Mouse (Mus musculus): ENCODE measurements around the gene Paxbp1. TPM values are rescaled to one million over a fixed set of nuclear protein-coding genes. Genes with fewer than 3 reads are reported as not detected.

Gene Paxbp1
- total RNA-seq, 1 experiment from 2014 or later = 148 TPM

DNA sequence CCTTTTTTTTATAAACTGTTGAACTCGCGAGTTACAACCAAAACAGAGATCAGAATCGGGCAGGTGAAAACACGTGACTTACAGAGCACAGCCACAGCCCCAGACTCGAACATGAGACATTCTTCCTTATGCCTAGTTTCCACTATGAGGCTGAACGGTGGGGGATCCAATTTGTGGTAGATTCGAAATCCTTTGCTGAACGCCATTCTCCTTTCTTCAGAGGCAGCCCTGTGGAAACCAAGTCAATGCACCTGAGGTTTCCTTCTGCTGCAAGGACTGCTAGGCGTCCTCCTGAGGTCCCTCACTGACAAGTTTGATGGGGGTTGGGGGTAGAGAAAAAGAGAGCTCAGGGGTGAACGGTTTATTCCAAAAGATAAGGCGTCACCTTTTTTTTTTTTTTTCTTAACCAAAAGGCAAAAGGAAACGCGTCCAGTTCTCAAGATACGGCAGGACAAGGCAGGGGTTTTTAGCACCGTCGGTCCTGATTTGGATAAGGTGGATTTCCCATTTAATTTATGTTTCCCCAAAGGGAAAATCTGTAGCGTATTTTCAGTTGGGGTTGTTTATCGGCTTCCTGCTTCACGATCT lies 34.3 kb downstream of the Paxbp1 start:
- no peak for ATAC-seq (ENCODE audit: extremely low read depth, insufficient number of reproducible peaks, low FRiP score, poor library complexity, severe bottlenecking)

DNA sequence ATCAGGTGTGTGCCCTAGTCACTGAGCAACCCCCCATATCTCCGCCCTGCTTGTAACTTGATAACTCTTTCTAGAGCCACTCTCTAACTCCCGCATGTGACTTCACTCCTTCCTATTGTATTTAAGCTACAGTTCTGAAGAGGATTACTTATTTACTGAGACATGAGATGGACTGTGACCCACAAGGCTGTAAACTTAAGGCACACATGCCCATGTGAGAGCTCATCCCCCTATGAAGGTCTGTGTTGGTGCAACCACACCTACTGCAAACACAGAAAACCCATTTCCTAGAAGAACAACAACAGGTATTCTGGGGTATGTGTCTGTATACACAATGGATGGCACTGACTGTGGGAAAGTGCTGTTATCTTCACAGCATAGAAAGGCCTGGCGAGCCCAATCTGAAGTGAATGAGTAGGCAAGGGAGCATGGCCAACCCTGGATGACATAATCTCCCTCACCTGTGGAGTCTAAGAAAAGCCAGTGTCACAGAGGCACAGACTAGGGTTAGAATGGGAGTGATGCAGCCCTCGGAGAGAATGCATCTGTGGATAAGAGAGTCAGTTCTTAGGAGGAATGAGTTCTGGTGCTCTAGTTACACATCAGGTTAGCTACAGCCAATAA lies 39.3 kb downstream of the Paxbp1 start:
- no peak for ATAC-seq (ENCODE audit: extremely low read depth, insufficient number of reproducible peaks, low FRiP score, poor library complexity, severe bottlenecking)

GRCm38 (mm10) chr16:91001098-91001497 lies 43.2 kb downstream of the Paxbp1 start:
- 0 out of 2 replicates have a peak, but pooled peaks have one; percentile 35 for ATAC-seq (ENCODE audit: extremely low read depth, insufficient number of reproducible peaks, low FRiP score, poor library complexity, severe bottlenecking)

DNA sequence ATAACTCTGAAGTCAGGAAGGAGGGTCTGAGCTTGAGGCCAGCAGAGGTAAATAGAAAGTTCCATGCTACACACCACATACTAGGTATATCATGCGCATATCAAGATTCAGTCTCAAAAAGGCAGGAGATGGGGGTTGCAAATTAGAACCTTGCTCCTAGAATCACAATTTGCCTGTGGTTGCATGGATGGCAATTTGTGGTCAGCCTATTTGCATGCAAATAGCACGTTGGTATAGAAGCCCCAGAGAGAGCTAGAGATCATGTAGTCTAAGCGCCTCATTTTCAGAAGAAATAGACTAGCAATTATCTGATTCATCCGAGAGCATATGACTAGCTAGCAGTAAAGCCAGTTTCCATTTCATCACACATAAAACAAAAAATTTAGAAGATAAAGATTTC lies 44.5 kb downstream of the Paxbp1 start:
- peak; percentile 53; the same call in 1 of the 2 replicates for ATAC-seq (ENCODE audit: extremely low read depth, insufficient number of reproducible peaks, low FRiP score, poor library complexity, severe bottlenecking)

- ATAC-seq (ENCODE audit: extremely low read depth, insufficient number of reproducible peaks, low FRiP score, poor library complexity, severe bottlenecking) = no peak
These were observed 46.5 kb downstream of the Paxbp1 start for GRCm38 (mm10) chr16:90997822-90998221.

GRCm38 (mm10) chr16:90996327-90997243 lies 47.8 kb downstream of the Paxbp1 start:
- no peak for ATAC-seq (ENCODE audit: extremely low read depth, insufficient number of reproducible peaks, low FRiP score, poor library complexity, severe bottlenecking)

GRCm38 (mm10) chr16:90995498-90995897 lies 48.8 kb downstream of the Paxbp1 start:
- ATAC-seq (ENCODE audit: extremely low read depth, insufficient number of reproducible peaks, low FRiP score, poor library complexity, severe bottlenecking) = no peak

DNA sequence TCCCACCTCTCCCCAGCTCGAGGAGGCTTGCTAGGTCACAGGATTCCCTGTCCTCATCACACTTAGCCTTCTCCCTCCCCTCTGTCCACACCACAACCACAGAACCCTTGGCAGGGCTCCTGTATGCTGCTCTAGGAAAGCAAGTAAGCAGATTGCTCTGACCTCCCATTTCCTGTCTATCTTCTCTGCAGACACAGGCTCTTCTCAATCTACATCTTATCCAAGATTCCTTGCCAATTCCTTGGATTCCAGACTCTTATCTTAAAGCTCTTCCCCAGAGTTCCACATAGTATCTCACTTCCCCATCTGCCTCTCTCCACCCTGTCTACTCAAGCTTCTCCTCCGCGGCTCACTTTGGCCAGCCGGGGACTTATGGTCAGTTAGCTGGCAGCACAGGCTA lies 49.3 kb downstream of the Paxbp1 start:
- ATAC-seq (ENCODE audit: extremely low read depth, insufficient number of reproducible peaks, low FRiP score, poor library complexity, severe bottlenecking) = no peak

- no peak for ATAC-seq (ENCODE audit: extremely low read depth, insufficient number of reproducible peaks, low FRiP score, poor library complexity, severe bottlenecking)
These were observed 55.2 kb downstream of the Paxbp1 start for GRCm38 (mm10) chr16:90989162-90989561.

DNA sequence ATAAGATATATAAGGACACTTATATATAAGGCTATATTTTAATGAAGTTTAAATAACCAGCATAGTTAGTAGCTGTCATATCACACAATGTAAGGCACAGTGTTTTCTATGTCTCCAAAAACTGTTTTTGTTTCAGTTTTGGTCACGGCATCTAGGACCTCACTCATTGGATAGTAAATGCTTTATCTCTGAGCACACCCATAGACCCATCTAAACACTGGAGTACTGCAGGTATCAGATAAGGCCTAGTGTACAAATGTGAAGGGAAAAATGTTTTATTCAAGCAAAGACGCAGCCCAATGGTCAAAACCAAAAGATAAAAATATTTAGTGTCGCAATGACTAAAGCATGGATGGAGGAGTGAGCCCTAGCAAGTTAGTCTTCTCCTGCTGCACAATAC lies 55.7 kb downstream of the Paxbp1 start:
- no peak for ATAC-seq (ENCODE audit: extremely low read depth, insufficient number of reproducible peaks, low FRiP score, poor library complexity, severe bottlenecking)

DNA sequence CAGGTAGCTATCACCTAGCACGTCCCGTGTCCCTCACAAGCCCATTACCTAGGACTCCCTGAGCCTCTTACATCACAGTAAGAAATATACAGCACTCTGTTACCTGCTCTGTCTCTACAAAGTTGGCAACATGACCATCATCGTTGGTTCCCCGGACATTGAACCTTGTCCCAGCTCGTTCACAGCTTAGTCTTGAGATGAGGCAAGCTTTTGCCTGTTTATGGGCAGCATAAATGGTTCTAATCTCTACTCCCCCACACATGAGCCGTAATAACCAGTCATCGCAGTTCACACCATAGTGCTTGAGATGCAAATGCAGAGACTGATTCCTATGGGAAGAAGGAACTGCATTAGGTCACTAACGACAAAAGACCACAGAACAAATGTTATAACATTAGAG lies 56.3 kb downstream of the Paxbp1 start:
- no peak for ATAC-seq (ENCODE audit: extremely low read depth, insufficient number of reproducible peaks, low FRiP score, poor library complexity, severe bottlenecking)

DNA sequence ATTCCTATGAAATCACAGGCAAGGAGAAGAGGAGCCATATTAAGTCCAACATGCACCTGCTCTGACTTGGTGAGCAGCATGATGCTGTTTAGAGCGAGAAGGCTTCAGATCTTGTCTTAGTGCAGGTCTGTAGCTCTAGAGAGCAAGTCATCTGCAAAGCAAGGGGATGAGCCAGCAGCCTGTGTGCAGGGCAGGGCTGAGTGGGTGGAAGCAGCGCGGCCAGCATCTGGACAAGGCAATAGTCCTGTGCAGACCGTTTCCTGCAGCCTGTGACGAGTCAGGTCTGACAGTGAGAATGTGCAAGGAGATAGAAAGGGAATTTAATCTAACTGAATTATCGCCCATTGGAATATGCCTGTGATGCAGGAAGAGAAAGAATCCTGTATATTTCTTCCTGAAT lies 73.3 kb downstream of the Paxbp1 start:
- ATAC-seq (ENCODE audit: extremely low read depth, insufficient number of reproducible peaks, low FRiP score, poor library complexity, severe bottlenecking) = no peak

GRCm38 (mm10) chr16:90966241-90966640 lies 78.1 kb downstream of the Paxbp1 start:
- ATAC-seq (ENCODE audit: extremely low read depth, insufficient number of reproducible peaks, low FRiP score, poor library complexity, severe bottlenecking) = no peak

GRCm38 (mm10) chr16:90964302-90964701 lies 80.0 kb downstream of the Paxbp1 start:
- no peak for ATAC-seq (ENCODE audit: extremely low read depth, insufficient number of reproducible peaks, low FRiP score, poor library complexity, severe bottlenecking)

Other genes with a start within 250 kb of the Paxbp1 start
- 11.6 and 11.9 TPM in 2 replicates for gene Urb1, start 234.1 kb downstream of the Paxbp1 start, total RNA-seq (2017)
- gene Eva1c, start 217.8 kb downstream of the Paxbp1 start, total RNA-seq (2017) = not detected in 2 replicates
- gene Cfap298, start 109.4 kb downstream of the Paxbp1 start, total RNA-seq (2017) = 22.8 and 42.6 TPM in 2 replicates
- 85.6 and 87.6 TPM in 2 replicates for gene Synj1, start 33.2 kb downstream of the Paxbp1 start, total RNA-seq (2017)
- gene 4932438H23Rik, start 50.6 kb upstream of the Paxbp1 start, total RNA-seq (2017) = 0.23 TPM in 1 of 2 replicates, not detected in the other
- gene Olig2, start 180.9 kb upstream of the Paxbp1 start, total RNA-seq (2017) = not detected in 2 replicates
- gene Olig1, start 225.2 kb upstream of the Paxbp1 start, total RNA-seq (2017) = not detected in 2 replicates